Mouse (Mus musculus) intestine, embryonic 14.5 days (tissue): Measurements from ENCODE around the gene Mrpl46. TPM values are rescaled to one million over a fixed set of nuclear protein-coding genes. Genes with fewer than 3 reads are reported as not detected.

Experiments used
- ATAC-seq: fragments of 200-750 bp; cut with Nextera tagmentation; replicated peaks from 2 replicates; pipeline ENCODE4 v1.8.0; 2017; ENCODE audit warnings: low read depth, moderate number of reproducible peaks, moderate TSS enrichment, moderate library complexity; ENCODE audit not compliant: low FRiP score, low TSS enrichment
- DNase-seq: peaks from one replicate; pipeline ENCODE4 v3.0.0-alpha.2; 2018; ENCODE audit warnings: low spot score
- H3K27ac ChIP-seq: fragments of 300-500 bp; sonication (generic); 2 replicates; pipeline ENCODE4 v1.5.1; 2014; ENCODE audit warnings: low read depth, mild to moderate bottlenecking, control low read depth
- H3K27me3 ChIP-seq: fragments of 300-500 bp; sonication (generic); replicated peaks from 2 replicates; pipeline ENCODE4 v1.6.1; 2014; ENCODE audit warnings: low read length, control low read depth; ENCODE audit not compliant: control insufficient read depth, insufficient read depth
- H3K36me3 ChIP-seq: fragments of 300-500 bp; sonication (generic); 2 replicates; pipeline ENCODE4 v1.6.1; 2014; ENCODE audit warnings: low read length, control low read depth; ENCODE audit not compliant: control insufficient read depth, insufficient read depth
- H3K4me1 ChIP-seq: fragments of 300-500 bp; sonication (generic); replicated peaks from 2 replicates; pipeline ENCODE4 v1.6.1; 2014; ENCODE audit warnings: low read length, control low read depth, mixed read lengths; ENCODE audit not compliant: control insufficient read depth, insufficient read depth
- H3K4me2 ChIP-seq: fragments of 300-500 bp; sonication (generic); 2 replicates; pipeline ENCODE4 v1.6.1; 2014; ENCODE audit warnings: low read length
- H3K4me3 ChIP-seq: fragments of 300-500 bp; sonication (generic); 2 replicates; pipeline ENCODE4 v1.5.1; 2014; ENCODE audit warnings: low read depth, low read length, control low read depth, mixed read lengths
- H3K9ac ChIP-seq: fragments of 300-500 bp; sonication (generic); 2 replicates; pipeline ENCODE4 v1.6.1; 2014; ENCODE audit warnings: mild to moderate bottlenecking, low read length
- H3K9me3 ChIP-seq: fragments of 300-500 bp; sonication (generic); 2 replicates; pipeline ENCODE4 v1.6.1; 2016; ENCODE audit warnings: low read length, control low read depth; ENCODE audit not compliant: control insufficient read depth
- WGBS: fragments of 180-500 bp; shearing (Covaris S2); extraction: QIAGEN DNeasy Blood & Tissue Kit; methylation state at CpG from one replicate; pipeline ENCODE4 v1.1.7; 2014; 5-methylcytosine and 5-hydroxymethylcytosine counted together
- polyA plus RNA-seq: library from polyadenylated mRNA; unstranded; fragments of >200 nt; fragmentation: Nextera tagmentation; extraction: Ambion mirVana; gene quantifications from 2 replicates; pipeline ENCODE4 v1.2.1, GENCODE M21; 2014

Mrpl46 gene
- polyA plus RNA-seq, 1 experiment from 2014 or later, result 85.4 TPM

GRCm38 (mm10) chr7:78778741-78779140, 4.6 kb downstream of the Mrpl46 start:
- H3K4me2 ChIP-seq, result no peak overlapping the region
- no peak overlapping the region for H3K4me3 ChIP-seq
- H3K27ac ChIP-seq, result no peak overlapping the region
- no peaks in the 10 kb centered on the region for H3K27me3 ChIP-seq
- H3K4me1 ChIP-seq, result peaks cover 11% of the 10 kb centered on the region
- no peaks in the 10 kb centered on the region for H3K9me3 ChIP-seq
- DNase-seq (no peak), ATAC-seq (no peak)
- peaks cover 70% of the 10 kb centered on the region for H3K36me3 ChIP-seq
- H3K9ac ChIP-seq, result no peak overlapping the region
- 88% methylated on average over 5 of the region's 5 CpGs for WGBS

- DNase-seq, result no peak
- Histone ChIP-seq H3K4me2 (no peak overlapping the region), H3K36me3 (peaks cover 31% of the 10 kb centered on the region), H3K9ac (no peak overlapping the region), H3K4me3 (no peak overlapping the region), H3K27ac (no peak overlapping the region), H3K4me1 (peaks cover 5% of the 10 kb centered on the region; the same call in 1 of the 2 replicates), H3K27me3 (no peaks in the 10 kb centered on the region), H3K9me3 (no peaks in the 10 kb centered on the region)
- ATAC-seq, result no peak
- 89% methylated on average over 5 of the region's 5 CpGs for WGBS
Observed at GRCm38 (mm10) chr7:78770936-78771335, 12.4 kb downstream of the Mrpl46 start.

GRCm38 (mm10) chr7:78769075-78769652, 14.2 kb downstream of the Mrpl46 start:
- no peak for DNase-seq
- Histone ChIP-seq H3K4me2 (no peak overlapping the region), H3K4me1 (peaks cover 5% of the 10 kb centered on the region; the same call in 1 of the 2 replicates), H3K9ac (no peak overlapping the region), H3K36me3 (peaks cover 13% of the 10 kb centered on the region), H3K4me3 (no peak overlapping the region), H3K27ac (peak overlapping the region; percentile 47; the same call in 1 of the 2 replicates), H3K27me3 (no peaks in the 10 kb centered on the region), H3K9me3 (no peaks in the 10 kb centered on the region)
- no peak for ATAC-seq
- 22% methylated on average over 7 of the region's 7 CpGs for WGBS

GRCm38 (mm10) chr7:78767929-78768531, 15.3 kb downstream of the Mrpl46 start:
- H3K27ac ChIP-seq, result no peak overlapping the region
- no peak overlapping the region for H3K9ac ChIP-seq
- H3K36me3 ChIP-seq, result peaks cover 3% of the 10 kb centered on the region
- ATAC-seq (no peak), DNase-seq (no peak)
- WGBS, result 92% methylated on average over 12 of the region's 12 CpGs
- no peaks in the 10 kb centered on the region for H3K9me3 ChIP-seq
- H3K4me3 ChIP-seq, result no peak overlapping the region
- H3K4me2 ChIP-seq, result no peak overlapping the region
- H3K4me1 ChIP-seq, result peaks cover 5% of the 10 kb centered on the region; the same call in 1 of the 2 replicates
- H3K27me3 ChIP-seq, result no peaks in the 10 kb centered on the region

- ATAC-seq, result no peak; the same call in 1 of the 2 replicates
Observed at GRCm38 (mm10) chr7:78766019-78766683, 17.2 kb downstream of the Mrpl46 start.

GRCm38 (mm10) chr7:78765215-78765631, 18.1 kb downstream of the Mrpl46 start:
- no peak for DNase-seq
- Histone ChIP-seq H3K9ac (no peak overlapping the region), H3K4me3 (no peak overlapping the region), H3K27ac (no peak overlapping the region), H3K4me2 (no peak overlapping the region), H3K36me3 (no peaks in the 10 kb centered on the region), H3K4me1 (peaks cover 5% of the 10 kb centered on the region; the same call in 1 of the 2 replicates), H3K9me3 (no peaks in the 10 kb centered on the region), H3K27me3 (no peaks in the 10 kb centered on the region)
- no peak for ATAC-seq
- whole genome bisulfite sequencing, result 78% methylated on average over 5 of the region's 5 CpGs

More at GRCm38 (mm10) chr7:78766019-78766683, 17.2 kb downstream of the Mrpl46 start:
- H3K9ac ChIP-seq, result no peak overlapping the region
- WGBS, result 20% methylated on average over 18 of the region's 18 CpGs
- H3K9me3 ChIP-seq, result no peaks in the 10 kb centered on the region
- no peak overlapping the region for H3K27ac ChIP-seq
- peak; percentile 93 for DNase-seq
- H3K4me3 ChIP-seq, result no peak overlapping the region
- H3K4me1 ChIP-seq, result peaks cover 5% of the 10 kb centered on the region; the same call in 1 of the 2 replicates
- no peaks in the 10 kb centered on the region for H3K27me3 ChIP-seq
- H3K4me2 ChIP-seq, result no peak overlapping the region
- H3K36me3 ChIP-seq, result no peaks in the 10 kb centered on the region

GRCm38 (mm10) chr7:78763801-78764200, 19.5 kb downstream of the Mrpl46 start:
- 89% methylated on average over 3 of the region's 3 CpGs for WGBS
- no peak for ATAC-seq

GRCm38 (mm10) chr7:78754458-78755000, 28.8 kb downstream of the Mrpl46 start:
- H3K36me3 ChIP-seq, result no peaks in the 10 kb centered on the region
- no peak overlapping the region for H3K9ac ChIP-seq
- WGBS, result 66% methylated on average over 8 of the region's 8 CpGs

More at GRCm38 (mm10) chr7:78763801-78764200, 19.5 kb downstream of the Mrpl46 start:
- Histone ChIP-seq H3K4me3 (no peak overlapping the region), H3K4me2 (no peak overlapping the region), H3K9ac (no peak overlapping the region), H3K27me3 (no peaks in the 10 kb centered on the region), H3K9me3 (no peaks in the 10 kb centered on the region), H3K36me3 (no peaks in the 10 kb centered on the region), H3K4me1 (no peaks in the 10 kb centered on the region), H3K27ac (no peak overlapping the region)
- DNase-seq, result no peak

More at GRCm38 (mm10) chr7:78754458-78755000, 28.8 kb downstream of the Mrpl46 start:
- ATAC-seq, result no peak
- Histone ChIP-seq H3K27me3 (no peaks in the 10 kb centered on the region), H3K4me2 (no peak overlapping the region), H3K27ac (no peak overlapping the region), H3K4me3 (no peak overlapping the region), H3K9me3 (no peaks in the 10 kb centered on the region), H3K4me1 (no peaks in the 10 kb centered on the region)
- peak; percentile 16 for DNase-seq
